Mouse (Mus musculus) retina, embryonic 14.5 days (tissue): ENCODE measurements around the gene Zbtb46.

Experiments
- DNase-seq: peaks from one replicate; pipeline ENCODE4 v3.0.0-alpha.2; 2015; ENCODE audit warnings: low spot score

The Zbtb46 gene

DNA sequence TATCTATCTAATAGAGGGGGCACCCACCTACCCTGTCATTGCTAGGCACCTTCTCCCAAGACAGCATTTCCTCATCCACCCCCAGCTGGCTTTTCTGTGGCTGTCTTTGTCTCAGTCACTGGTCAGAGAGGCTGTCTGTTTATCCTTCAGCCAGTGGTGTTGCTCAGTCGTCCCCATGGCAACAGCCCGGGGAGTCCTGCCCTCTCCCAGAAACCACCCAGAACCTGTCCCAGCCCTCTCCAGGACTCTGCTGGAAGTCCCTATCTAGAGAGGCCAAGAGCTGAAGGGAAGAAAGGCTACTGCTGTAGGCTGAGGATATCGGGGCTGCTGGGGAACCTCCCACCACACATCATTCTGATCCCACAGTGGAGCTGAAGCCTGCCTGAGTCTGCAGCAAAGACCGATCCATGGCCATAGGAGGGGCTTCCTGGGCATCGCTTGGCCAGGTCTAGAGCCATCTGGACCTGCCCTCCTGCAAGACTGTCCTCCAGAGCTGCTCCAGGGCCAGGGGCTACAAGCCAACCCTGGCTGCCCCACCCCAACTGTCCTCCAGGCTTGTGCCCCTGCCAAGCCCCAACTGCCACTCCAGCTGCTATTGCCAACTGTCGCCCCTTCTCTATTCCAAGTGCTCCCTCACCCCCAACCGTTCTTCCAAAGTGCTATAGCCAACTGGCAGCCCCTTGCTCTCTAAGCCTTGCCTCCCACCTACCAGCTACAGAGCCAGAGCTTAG is 3.9 kb upstream of the Zbtb46 start:
- peak; percentile 64 for DNase-seq

DNA sequence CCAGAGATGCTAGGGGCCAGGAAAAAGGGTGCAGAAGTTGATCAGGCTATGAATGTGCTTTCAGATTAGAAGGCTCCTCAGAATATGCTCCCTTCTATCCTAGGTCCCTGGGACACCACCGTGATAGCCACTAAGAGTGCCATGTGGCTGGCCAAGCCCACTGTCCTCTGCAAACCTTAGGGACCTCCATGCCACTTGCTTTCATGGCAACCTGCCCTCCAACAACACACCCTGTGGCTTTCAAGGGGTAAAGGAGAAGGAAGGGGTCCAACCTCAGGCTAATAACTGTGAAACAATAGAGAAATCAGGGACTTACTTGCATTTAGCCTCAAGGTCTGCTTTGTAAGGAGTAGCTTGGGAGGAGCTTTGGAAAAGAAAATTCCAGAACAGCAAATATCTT is 3.4 kb upstream of the Zbtb46 start:
- DNase-seq, result no peak

DNA sequence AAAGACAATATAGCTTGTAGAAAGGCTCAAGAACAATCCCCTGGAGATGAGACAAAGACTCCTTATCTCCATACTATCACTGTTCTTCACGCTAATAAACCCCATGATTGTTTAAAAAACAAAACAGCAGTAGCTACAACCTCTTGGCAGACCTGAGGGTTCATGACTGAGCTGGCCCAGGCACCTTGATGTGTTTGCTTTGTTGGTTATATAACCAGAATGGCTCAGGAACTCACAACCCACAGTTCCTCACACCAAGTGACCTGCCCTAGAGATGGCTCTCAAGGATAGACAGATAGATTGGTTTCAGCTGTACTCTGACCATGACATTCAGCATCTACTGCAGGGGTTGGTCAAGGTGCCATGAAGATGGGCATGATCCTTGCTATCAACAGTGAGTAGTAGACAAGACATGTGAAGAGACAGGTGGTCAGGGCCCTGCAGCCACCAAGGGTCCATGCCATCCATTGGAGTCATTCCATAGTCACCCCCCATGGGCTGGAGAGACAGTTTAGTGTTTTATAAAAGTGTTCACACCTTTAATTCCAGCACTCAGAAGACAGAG is 2.4 kb upstream of the Zbtb46 start:
- no peak for DNase-seq

DNA sequence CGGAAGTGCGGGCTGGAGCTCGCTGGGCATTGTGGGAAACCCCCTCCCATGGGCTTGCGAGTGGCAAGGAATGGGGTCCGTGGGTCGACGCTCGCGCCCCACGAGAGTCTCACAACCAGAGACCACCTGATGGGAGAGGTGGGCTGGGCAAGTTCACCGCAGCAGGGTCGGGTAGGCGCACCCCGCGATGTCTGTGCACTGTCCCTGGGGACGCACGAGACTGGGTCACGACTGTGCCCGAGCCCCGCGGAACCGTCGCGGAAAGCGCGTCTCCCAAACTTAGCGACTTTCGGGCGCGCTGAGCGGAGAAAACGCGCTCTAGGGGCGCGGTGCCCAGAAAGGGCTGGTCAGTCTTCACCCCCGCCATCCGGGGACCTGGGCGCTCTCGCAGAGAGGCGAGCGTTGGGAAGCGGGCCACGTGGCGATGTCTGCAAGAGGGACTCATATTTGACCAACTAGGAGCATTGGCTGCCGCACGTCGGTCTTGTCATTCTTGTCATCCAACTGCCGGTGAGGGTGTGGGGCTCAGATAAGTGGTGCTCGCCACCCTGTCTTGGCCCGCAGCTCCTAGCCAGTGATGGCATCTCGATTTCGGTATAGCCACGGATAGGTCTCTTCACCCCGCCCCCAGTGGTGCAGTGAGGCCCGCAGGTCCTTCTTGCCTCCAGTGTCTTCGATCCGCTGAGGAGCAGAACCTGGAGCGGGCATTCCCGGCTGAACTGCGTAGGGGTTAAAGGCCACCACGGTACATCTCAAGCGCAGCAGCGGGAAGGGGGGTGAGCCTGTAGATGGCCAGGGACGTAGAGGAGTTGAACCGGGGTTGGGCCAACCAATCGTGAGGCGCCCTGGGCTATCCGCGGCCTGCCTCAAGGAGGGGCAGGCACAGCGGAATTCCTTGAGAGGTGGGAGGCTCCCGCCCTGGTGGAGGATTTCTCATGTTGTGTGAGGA is 721 bp upstream of the Zbtb46 start:
- peak; percentile 61 for DNase-seq

DNA sequence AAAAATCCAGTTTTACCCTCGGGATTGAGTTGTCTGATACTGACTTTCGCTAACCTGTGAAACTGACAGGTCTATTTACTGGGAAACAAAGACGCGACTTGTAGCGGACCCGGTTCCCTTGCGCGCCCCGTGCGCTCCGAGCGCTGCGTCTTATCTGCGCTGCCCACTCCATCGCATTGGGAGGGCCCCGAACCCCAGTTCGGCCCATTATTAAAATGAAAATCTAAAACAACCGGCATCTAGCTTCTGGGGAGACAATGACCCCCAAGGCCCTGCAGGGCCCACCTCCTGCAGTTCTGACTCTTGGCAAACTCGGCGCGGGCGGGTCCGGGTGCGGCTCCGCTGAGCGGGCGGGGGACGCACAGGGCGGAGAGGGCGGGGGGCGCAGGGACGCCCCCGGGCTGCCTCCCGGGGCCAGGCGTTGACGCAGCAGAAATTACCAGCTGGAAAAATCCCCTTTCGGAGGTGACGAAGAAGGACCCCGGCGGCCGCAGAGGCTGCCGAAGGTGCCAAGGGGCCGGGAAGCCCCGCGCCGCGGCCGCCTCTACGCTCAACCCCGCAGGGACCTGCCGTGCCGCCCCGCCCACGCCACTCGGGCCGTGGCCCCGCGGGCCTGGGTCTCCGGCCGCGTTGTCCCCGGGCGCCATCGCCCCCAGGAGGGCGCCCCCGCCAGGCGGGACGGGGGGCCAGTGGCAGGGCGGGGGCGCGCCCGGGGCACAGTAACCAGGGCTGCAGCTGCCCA is 644 bp downstream of the Zbtb46 start:
- DNase-seq, result peak; percentile 57

DNA sequence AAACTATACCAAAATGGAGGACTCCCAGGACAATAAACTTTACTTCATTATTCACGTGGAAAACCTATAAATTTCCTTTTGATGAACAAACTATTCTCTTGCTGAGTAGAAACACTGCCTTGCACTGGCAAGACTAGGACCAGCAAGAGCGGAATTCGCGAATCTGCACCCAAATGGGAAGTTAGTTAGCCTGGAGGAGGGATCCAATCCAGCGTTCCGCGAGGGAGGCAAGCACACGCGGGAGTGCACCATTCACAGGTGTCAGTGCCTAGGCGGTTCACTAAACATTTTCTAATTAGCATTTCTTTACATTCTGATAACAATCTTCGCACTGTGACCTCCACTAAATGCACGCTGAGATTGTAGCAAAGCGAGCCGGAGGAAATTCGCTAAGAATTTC is 1.4 kb downstream of the Zbtb46 start:
- peak; percentile 45 for DNase-seq

DNA sequence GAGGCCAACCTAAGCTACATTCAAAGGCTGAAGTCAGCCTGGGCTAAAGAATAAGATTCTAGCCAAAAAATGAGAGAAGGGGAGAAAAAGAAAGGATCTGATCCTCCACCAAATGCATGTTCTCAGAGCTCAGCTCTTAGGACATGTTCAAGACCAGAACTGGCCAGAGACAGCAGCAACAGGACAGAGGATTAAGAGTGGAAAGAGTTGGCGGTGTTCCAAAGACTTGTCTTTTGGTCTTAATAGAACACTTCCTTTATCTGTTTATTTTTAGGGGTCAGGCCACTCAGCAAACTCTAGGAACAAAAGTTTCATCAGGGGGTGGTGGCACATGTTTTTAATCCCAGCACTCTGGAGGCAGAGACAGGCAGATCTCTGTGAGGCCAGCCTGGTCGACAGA is 3.3 kb downstream of the Zbtb46 start:
- DNase-seq, result no peak

DNA sequence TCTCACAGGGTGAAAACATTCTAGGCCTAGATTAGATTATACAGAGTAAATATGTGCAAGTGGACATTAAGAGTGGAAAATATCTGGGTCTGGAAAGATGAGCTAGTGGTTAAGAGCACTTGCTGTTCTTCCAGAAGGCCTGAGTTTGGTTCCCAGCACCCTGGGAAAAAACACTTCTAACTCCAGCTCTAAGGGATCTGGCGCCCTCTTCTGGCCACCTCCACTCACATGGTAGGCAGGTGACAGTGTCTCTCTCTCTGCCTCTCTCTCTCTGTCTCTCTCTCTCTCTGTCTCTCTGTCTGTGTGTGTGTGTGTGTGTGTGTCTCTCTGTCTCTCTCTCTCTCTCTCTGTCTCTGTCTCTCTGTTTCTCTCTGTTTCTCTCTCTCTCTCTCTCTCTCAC is 6.0 kb downstream of the Zbtb46 start:
- no peak for DNase-seq

DNA sequence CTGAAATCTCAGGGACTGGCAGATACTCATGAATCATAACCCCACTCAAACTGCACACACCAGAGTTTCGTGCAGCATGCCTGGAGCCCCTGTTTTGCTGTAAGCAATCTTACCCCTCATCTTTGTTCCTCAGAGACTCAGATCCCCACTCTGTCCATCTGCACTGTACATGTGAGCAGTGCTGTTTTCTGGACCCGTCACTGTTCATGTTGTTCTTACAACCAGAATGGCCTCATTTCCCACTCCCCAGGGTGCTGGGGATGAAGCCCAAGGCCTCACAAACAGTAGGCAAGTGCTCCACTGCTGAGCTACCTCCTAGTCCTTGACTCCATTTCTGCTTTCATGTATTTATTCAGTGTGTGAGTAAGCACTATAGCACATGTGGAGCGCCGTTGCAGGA is 7.0 kb downstream of the Zbtb46 start:
- no peak for DNase-seq

DNA sequence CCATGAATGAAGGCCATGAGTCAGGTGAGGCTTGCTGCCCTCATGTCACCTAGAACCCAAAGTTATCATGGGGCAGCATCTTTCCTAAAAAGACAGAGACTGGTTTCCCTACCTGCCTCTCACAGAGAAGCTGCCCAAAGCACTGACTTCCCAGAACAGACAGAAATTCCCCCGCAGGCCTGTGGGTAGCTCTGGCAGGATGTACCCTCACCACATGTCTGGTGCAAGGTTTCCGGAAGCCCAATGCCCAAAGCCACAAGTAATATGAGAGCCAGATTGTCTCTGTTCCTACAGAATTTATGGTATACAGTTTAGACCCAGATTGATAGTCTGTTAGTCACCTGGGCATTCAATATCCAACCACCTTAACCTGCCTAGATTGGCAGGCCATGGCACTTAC is 16.2 kb downstream of the Zbtb46 start:
- DNase-seq, result no peak

DNA sequence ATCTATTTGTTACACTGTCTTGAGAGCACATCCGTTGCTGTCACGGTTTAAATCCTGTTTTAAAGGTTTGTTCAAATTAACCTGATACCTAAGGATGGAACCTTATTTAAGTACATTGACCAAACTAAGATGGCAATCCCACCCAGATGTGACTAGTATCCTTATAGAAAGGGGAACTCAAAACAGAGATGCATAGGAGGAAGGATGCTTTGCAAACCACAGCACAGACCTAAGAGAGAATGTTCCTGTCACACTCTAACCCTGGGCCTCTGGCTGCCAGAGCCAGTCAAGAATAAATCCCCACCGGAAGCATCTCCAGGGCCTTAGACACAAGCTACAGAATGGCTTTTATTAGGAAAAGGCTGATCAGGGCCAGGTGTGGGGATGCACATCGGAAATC is 21.1 kb downstream of the Zbtb46 start:
- DNase-seq, result no peak

DNA sequence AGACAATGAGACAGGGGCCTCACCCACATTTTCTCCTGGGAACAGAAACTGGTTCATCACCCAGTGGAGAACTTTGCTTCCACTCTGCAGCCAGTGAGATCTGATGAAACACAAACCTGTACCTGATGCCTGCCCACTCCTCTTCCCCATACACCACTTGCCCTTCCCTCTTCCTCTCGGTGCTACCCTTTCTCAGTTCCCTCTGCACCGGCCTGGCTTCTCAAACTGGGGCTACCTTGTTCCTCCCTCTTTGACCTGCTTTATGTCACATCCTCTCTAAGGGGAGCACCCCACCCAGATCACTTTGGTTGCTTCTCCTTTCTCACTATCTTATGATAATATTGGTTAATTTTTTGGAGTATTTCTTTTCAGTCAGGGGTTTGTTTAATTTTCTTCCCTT is 23.0 kb downstream of the Zbtb46 start:
- no peak for DNase-seq

DNA sequence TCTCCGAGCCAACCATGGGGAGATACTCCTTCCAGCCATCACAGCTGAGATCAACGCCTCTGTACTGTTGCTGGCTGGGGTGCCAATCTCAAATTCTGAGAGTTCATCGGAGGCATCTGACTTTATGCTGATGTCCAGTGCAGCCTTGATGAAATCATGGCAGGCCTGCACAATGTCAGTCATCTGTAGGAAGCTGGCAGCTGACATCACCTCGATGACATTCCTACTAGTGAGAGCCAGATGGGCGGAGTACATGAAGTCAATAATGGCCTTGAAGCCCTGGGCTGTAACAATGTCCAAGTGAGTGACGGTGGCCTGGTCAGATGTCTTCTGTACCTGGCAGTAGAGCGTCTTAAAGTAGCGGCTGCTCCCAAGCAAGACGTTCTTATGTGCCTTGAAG is 35.4 kb downstream of the Zbtb46 start:
- no peak for DNase-seq

DNA sequence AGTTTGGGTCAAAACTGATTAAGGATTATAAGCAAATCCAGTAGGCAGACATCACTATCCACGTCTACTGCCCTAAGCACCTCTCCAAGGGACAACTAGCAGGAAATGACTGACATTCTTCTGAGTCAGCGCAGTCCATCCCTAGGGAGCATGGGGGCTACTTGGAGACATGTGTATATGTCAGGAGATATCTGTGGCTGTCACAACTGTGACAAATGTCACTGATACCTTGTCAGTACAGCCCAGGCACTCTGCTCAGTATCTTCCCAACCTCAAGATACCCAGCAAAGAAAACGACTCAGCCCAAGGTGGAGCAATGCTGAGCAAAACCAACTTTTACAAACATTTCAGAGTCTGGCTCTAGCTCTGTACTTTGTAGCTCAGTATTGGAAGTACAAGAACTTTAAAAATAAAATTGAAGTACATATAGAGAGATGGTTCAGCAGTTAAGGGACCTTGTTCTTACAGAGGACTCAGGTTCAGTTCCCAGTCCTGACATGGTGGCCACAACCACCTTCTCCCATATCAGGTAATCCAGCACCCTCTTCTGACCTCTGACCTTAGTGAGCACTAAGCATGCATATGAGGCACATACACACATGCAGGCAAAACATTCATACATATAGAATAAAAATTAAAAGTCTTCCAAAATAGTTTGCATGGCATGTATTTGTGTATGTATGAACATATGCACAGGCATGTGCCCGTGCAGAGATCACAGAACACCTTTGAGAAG is 38.2 kb downstream of the Zbtb46 start:
- no peak for DNase-seq

DNA sequence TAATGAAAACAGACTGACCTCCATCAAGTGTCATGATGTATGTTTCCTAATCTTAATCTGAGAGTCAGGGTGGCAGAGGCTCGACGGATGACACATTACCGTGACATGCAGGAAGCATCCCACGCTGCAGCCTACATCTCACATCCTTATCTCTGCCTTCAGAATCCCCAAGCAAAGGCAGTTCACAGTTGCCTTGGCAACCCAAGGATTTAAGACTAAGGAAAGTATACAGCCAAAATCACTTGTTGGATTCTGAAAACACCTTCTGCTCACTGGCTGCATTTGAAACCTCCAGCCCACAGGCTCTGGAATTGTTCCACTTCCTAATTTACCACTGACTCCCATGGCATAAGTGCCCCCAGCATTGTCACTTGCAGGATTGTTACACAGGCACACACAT is 38.8 kb downstream of the Zbtb46 start:
- DNase-seq, result no peak

DNA sequence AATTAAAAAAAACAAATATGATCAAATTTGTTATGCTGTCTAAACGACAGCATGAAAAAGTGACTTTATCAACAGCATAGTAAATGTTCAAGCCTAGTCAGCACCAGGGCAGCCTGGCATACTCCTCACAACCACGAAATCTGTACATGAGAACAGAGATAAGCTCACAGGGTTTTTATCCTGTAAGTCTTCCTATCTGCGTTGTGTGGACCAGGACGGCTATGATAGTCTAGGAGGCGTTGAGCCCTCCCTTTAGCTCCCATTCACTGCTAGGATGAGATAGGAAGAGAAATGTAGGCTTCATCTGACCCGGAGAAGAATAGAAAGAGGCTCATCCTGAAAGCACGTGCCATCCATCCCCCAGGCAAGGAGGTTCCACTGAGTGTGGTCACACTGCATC is 39.9 kb downstream of the Zbtb46 start:
- no peak for DNase-seq

DNA sequence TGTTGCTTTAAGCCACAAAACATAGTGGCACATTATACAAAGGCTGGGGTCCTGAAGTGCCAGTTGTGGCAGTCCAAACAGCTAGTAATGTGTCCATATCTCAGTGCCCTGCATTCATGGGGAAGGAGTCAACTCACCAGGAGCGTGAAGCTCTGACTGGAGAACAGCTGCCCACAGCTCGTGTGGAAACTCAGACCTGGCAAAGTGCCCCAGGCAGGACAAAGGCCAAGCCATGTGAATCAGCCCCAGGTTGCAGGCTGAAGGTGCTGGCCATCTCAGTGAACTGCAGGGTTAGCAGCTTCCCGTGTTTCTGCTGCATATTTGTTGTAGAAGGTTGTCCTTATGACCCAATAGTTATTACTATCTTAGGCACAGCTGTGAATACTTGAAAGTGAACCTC is 43.3 kb downstream of the Zbtb46 start:
- DNase-seq, result no peak

DNA sequence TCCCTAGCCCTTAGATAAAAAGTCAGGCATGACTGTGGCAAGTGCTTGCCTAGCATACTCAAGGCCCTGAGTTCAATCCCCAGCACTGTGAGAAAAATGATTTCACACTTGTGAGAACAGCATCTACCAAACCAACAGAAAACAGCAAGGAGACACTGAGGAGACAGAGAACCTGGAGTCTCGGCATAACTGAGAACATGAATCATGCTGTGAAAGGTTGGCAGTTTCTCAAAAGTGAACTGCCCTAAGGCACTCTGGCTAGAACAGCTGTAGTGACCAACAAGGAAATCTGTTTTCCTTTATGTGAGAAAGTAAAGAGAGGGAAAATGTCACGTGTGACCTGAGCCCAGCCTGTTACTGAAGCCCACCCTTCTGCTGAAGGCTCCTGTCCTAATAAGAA is 46.1 kb downstream of the Zbtb46 start:
- no peak for DNase-seq

DNA sequence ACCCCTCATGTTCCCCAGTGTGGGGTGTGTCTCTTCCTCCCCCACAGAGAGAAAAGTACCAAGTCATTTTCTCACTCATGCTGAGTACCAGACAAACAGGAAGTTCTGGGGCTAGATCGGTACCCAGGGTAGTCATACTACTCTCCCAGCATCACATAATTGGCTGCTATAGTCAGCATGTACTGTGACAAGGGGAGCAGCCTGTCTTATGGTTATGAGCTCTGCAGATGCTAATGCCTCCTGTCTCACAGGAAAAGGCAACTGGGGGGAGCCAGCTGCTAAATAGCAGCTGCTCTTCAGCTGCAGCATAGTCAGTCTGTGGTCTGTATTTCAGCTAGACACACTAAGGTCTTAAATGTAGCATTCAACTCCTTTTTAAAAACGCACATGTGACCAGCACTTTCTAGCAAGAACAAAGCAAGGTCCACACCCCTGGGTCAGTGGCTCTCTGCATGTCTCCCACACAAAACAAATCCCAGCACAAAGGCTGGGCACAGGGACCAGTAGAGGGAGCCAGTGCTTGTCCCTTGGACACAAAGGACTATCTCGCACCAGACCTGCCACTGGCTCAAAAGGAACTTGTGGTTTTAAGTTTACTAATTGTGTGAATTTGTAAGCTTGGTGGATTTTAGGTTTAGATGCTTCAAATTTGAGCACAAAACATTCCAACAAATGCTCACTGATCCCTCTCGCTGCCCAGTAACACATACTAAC is 48.3 kb downstream of the Zbtb46 start:
- DNase-seq, result peak; percentile 80

DNA sequence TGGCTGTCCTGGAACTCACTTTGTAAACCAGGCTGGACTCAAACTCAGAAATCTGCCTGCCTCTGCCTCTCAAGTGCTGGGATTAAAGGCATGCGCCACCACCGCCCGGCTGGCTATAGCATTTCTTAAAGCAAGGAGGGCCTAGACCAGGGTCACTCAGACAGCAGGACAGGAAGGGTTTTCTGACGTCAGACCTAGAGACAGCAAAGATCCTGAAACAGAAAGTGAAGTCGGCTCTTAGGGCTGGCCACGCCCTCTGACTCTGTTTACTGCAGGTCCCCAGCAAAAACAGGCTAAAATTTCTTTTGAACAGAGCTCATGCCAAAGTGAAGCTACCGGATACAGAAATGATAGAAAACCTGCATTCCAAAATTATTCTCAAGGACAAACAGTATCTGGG is 49.6 kb downstream of the Zbtb46 start:
- no peak for DNase-seq

DNA sequence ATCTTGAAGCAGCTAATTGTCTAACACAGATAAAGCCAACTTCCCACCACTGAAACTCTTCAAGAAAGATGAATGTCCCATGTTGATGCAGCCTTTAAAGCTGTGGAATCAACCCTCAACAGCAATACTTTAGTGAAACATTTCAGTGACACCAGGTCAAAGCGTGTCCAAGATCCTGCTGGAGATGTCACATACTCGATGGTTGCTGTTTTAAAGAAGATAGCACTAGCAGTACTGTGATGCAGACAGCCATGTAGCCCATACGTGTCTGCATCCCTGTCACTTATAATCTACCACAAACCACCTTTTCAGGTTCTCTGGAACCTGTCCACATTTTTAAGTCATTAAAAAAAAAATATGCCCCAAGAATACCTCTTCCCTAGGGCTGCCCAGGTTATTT is 55.5 kb downstream of the Zbtb46 start:
- DNase-seq, result no peak
